ENCODE assay signal across 18 mouse cellular contexts in the genomic region with DNA sequence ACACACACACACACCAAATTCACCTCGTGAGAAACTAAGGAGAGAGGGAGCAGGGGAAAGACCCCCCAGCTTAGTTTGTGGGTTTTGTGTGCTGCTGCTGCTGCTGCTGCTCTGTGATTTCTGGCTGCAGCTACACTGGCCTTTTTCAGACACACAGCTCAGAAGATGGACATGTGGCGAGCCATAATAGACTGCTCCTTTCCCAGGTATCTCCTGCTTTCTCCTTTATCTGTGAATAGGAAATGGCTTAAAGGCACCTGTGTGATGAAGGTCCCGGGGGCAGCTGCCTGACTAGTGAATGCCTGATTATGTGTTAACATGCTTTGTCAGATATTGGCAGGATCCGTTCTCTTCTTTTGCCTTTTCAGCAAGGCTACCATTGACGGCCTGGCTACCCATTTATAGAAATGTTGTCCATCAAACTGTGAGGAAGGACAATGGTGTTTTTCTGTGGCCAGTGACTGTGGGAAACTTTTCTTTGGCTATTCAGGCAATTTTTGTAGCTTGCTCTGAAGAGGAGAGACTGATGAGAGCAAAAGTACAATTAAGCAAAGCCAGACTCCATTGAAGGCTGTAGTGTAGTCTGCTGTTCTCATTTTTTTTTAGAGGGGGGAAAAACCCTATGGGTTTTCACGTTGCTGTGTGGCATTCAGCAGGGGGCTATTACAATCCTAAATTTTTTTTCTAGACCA. TPM values are rescaled to one million over a fixed set of nuclear protein-coding genes. Genes with fewer than 3 reads are reported as not detected.
DNase-seq lines count a peak whose midpoint lies in the region; ATAC-seq and TF ChIP-seq lines count a peak whose summit lies in the region.
"Had no signal": no experiment of that assay in that cellular context is flagged by ENCODE, and none has a peak within 500 bp of the region (broad histone marks: within the 10 kb centered on the region; RNA-seq: fewer than 3 reads in every experiment).

No protein-coding gene starts in this region.

- H3K27ac ChIP-seq in neural tube, embryonic 13.5 days (replicated peaks) = no peak overlapping the region
- no peak overlapping the region for H3K27ac ChIP-seq in neural tube, embryonic 15.5 days (replicated peaks)
- H3K27ac ChIP-seq in forebrain, embryonic 15.5 days (replicated peaks) = peak overlapping the region; percentile 28; the same call in 1 of the 2 replicates
- 0 out of 2 replicates have a peak overlapping the region, but pooled peaks have one; percentile 38 for H3K27ac ChIP-seq in midbrain, embryonic 10.5 days (replicated peaks)
- no peak overlapping the region for H3K27ac ChIP-seq in midbrain, postnatal 0 days (ENCODE audit: low read depth, low read length)
- H3K27ac ChIP-seq: limb, embryonic 15.5 days had no signal

- H3K4me1 ChIP-seq in neural tube, embryonic 13.5 days (replicated peaks) = peaks cover 20% of the 10 kb centered on the region
- peaks cover 10% of the 10 kb centered on the region for H3K4me1 ChIP-seq in neural tube, embryonic 15.5 days
- peaks cover 19% of the 10 kb centered on the region for H3K4me1 ChIP-seq in forebrain, embryonic 15.5 days
- H3K4me1 ChIP-seq in midbrain, embryonic 10.5 days = peaks cover 21% of the 10 kb centered on the region
- no peaks in the 10 kb centered on the region for H3K4me1 ChIP-seq in midbrain, postnatal 0 days (ENCODE audit: insufficient read depth, low read length)
- H3K4me1 ChIP-seq: limb, embryonic 15.5 days had no signal

- 31% methylated on average over 5 of the region's 6 CpGs for WGBS in neural tube, embryonic 13.5 days
- WGBS in neural tube, embryonic 15.5 days = 34% methylated on average over 6 of the region's 6 CpGs
- WGBS in forebrain, embryonic 15.5 days = 6% methylated on average over 5 of the region's 6 CpGs
- WGBS in midbrain, embryonic 10.5 days = 46% methylated on average over 5 of the region's 6 CpGs
- WGBS in midbrain, postnatal 0 days = 20% methylated on average over 6 of the region's 6 CpGs

- no peak overlapping the region for H3K4me3 ChIP-seq in neural tube, embryonic 13.5 days
- H3K4me3 ChIP-seq in neural tube, embryonic 15.5 days (replicated peaks) = no peak overlapping the region
- H3K4me3 ChIP-seq in forebrain, embryonic 15.5 days = no peak overlapping the region
- no peak overlapping the region for H3K4me3 ChIP-seq in midbrain, embryonic 10.5 days
- H3K4me3 ChIP-seq in midbrain, postnatal 0 days (ENCODE audit: low read depth, low read length) = no peak overlapping the region
- H3K4me3 ChIP-seq: limb, embryonic 15.5 days had no signal

- no peaks in the 10 kb centered on the region for H3K9me3 ChIP-seq in neural tube, embryonic 13.5 days
- H3K9me3 ChIP-seq in neural tube, embryonic 15.5 days (replicated peaks) = no peaks in the 10 kb centered on the region
- H3K9me3 ChIP-seq in forebrain, embryonic 15.5 days = no peaks in the 10 kb centered on the region
- H3K9me3 ChIP-seq in midbrain, embryonic 10.5 days (replicated peaks) = no peaks in the 10 kb centered on the region
- H3K9me3 ChIP-seq in midbrain, postnatal 0 days (ENCODE audit: low read length) = no peaks in the 10 kb centered on the region
- H3K9me3 ChIP-seq: limb, embryonic 15.5 days had no signal

- H3K36me3 ChIP-seq in neural tube, embryonic 13.5 days = no peaks in the 10 kb centered on the region
- no peaks in the 10 kb centered on the region for H3K36me3 ChIP-seq in neural tube, embryonic 15.5 days
- H3K36me3 ChIP-seq in forebrain, embryonic 15.5 days = no peaks in the 10 kb centered on the region
- H3K36me3 ChIP-seq in midbrain, embryonic 10.5 days = no peaks in the 10 kb centered on the region
- no peaks in the 10 kb centered on the region for H3K36me3 ChIP-seq in midbrain, postnatal 0 days (ENCODE audit: insufficient read depth, low read length)
- H3K36me3 ChIP-seq: limb, embryonic 15.5 days had no signal

- H3K9ac ChIP-seq in neural tube, embryonic 13.5 days = no peak overlapping the region
- H3K9ac ChIP-seq in neural tube, embryonic 15.5 days (replicated peaks) = no peak overlapping the region
- no peak overlapping the region for H3K9ac ChIP-seq in forebrain, embryonic 15.5 days (replicated peaks)
- no peak overlapping the region for H3K9ac ChIP-seq in midbrain, postnatal 0 days (replicated peaks; ENCODE audit: low read length, poor library complexity, severe bottlenecking)
- H3K9ac ChIP-seq: limb, embryonic 15.5 days had no signal

- no peak for ATAC-seq in neural tube, embryonic 13.5 days (ENCODE audit: low read depth)
- ATAC-seq in neural tube, embryonic 15.5 days (ENCODE audit: low FRiP score) = no peak; the same call in 1 of the 2 replicates
- ATAC-seq in forebrain, embryonic 15.5 days (replicated peaks) = peak; percentile 62
- no peak for ATAC-seq in midbrain, postnatal 0 days (ENCODE audit: low FRiP score)
- ATAC-seq: lung, postnatal 0 days had no signal

- H3K27me3 ChIP-seq in neural tube, embryonic 13.5 days = no peaks in the 10 kb centered on the region
- H3K27me3 ChIP-seq in neural tube, embryonic 15.5 days (replicated peaks) = no peaks in the 10 kb centered on the region
- no peaks in the 10 kb centered on the region for H3K27me3 ChIP-seq in forebrain, embryonic 15.5 days
- no peaks in the 10 kb centered on the region for H3K27me3 ChIP-seq in midbrain, embryonic 10.5 days (ENCODE audit: low read depth, poor library complexity, severe bottlenecking)
- H3K27me3 ChIP-seq in midbrain, postnatal 0 days (ENCODE audit: insufficient read depth, low read length) = no peaks in the 10 kb centered on the region
- H3K27me3 ChIP-seq: limb, embryonic 15.5 days had no signal

- 0 out of 2 replicates have a peak overlapping the region, but pooled peaks have one; percentile 20 for H3K4me2 ChIP-seq in neural tube, embryonic 13.5 days
- no peak overlapping the region for H3K4me2 ChIP-seq in neural tube, embryonic 15.5 days
- H3K4me2 ChIP-seq in forebrain, embryonic 15.5 days (replicated peaks) = no peak overlapping the region
- no peak overlapping the region for H3K4me2 ChIP-seq in midbrain, postnatal 0 days (ENCODE audit: low read depth, low read length, poor library complexity, severe bottlenecking)
- H3K4me2 ChIP-seq: limb, embryonic 15.5 days had no signal

- TF ChIP-seq CTCF in midbrain, postnatal 0 days (IDR thresholded peaks at IDR 0.05) = no peak

- DNase-seq in midbrain, embryonic 10.5 days (ENCODE audit: low spot score) = no peak
- DNase-seq in midbrain, postnatal 0 days (ENCODE audit: low spot score) = peak; percentile 0
- DNase-seq in gastrocnemius, postnatal 4 days (ENCODE audit: low spot score in 2 of 2) = no peak
- DNase-seq in cerebellum, adult 9-10 months = no peak
- no peak for DNase-seq in frontal cortex, postnatal 14 days (ENCODE audit: low spot score in 2 of 2)
- DNase-seq: adrenal gland, adult 8-10 months; cerebellum, postnatal 10 days; gastrocnemius, postnatal 10 days; kidney, adult 8-10 months; kidney, postnatal 14 days; right cerebral cortex, postnatal 14 days; spleen, adult 18-20 months; thymus, postnatal 36 days had no signal

RNA-seq across cellular contexts. Expression of a gene that starts 41.4 kb away (rescaled TPM):
- polyA plus RNA-seq in neural tube, embryonic 13.5 days (2015; fragmentation: Nextera tagmentation; extraction: Ambion mirVana) = 50.6 and 51.6 TPM in 2 replicates
- 41.8 and 43.1 TPM in 2 replicates for polyA plus RNA-seq in neural tube, embryonic 15.5 days (2015; fragmentation: Nextera tagmentation; extraction: Ambion mirVana)
- 45.6 and 49.7 TPM in 2 replicates for polyA plus RNA-seq in forebrain, embryonic 15.5 days (2015; fragmentation: Nextera tagmentation; extraction: Ambion mirVana)
- 54.0 and 55.7 TPM in 2 replicates for polyA plus RNA-seq in midbrain, embryonic 10.5 days (2016; fragmentation: Nextera tagmentation; extraction: Ambion mirVana)
- total RNA-seq in midbrain, postnatal 0 days (2014; rRNA removed) = 18.3 and 29.5 TPM in 2 replicates
- 33.8 and 35.2 TPM in 2 replicates for polyA plus RNA-seq in midbrain, postnatal 0 days (2015; fragmentation: Nextera tagmentation; extraction: Ambion mirVana)
- total RNA-seq in gastrocnemius, postnatal 4 days (2021) = 10 to 100 TPM; 15.8 to 17.3 TPM

Comparison
In these comparisons a context has a peak if more than half of its experiments do, and no peak if none do; other contexts are left out.
1. H3K27ac ChIP-seq: peak in forebrain, embryonic 15.5 days (single experiment) and midbrain, embryonic 10.5 days (single experiment); none in neural tube, embryonic 13.5 days (single experiment), neural tube, embryonic 15.5 days (single experiment) and midbrain, postnatal 0 days (single experiment).